Mouse (Mus musculus): Measurements from ENCODE around the gene Gm2564. TPM values are rescaled to one million over a fixed set of nuclear protein-coding genes. Genes with fewer than 3 reads are reported as not detected.
"Not testable (repeated sequence)": the region's sequence is repeated elsewhere in the genome, so short reads cannot be mapped to it uniquely, and the experiment has no call there.

Gene Gm2564
- 5.1 and 6.7 TPM in 2 replicates for polyA plus RNA-seq (2012; rRNA removed)

- not testable (repeated sequence) for DNase-seq (ENCODE audit: low read depth)
These were observed at the start of gene Gm2564 for GRCm38 (mm10) chr4:42629419-42629818. Gene Gm2564, plus strand, starts transcription at chr4:42629719.

- not testable (repeated sequence) for DNase-seq (ENCODE audit: low read depth)
These were observed 17.6 kb upstream of the Gm2564 start, which contains the start of gene Gm10591 for GRCm38 (mm10) chr4:42611895-42612294. Gene Gm10591, plus strand, starts transcription at chr4:42612195.

- DNase-seq (ENCODE audit: low read depth) = not testable (repeated sequence)
These were observed 25.4 kb downstream of the Gm2564 start, which contains the start of gene Ccl27b for GRCm38 (mm10) chr4:42654951-42655350. Gene Ccl27b, plus strand, starts transcription at chr4:42655251.

- DNase-seq (ENCODE audit: low read depth) = not testable (repeated sequence)
These were observed 32.3 kb downstream of the Gm2564 start, which contains the start of gene Il11ra2 for GRCm38 (mm10) chr4:42661793-42662192. Gene Il11ra2, minus strand, starts transcription at chr4:42661893.

- not testable (repeated sequence) for DNase-seq (ENCODE audit: low read depth)
These were observed 45.9 kb downstream of the Gm2564 start for GRCm38 (mm10) chr4:42675415-42675814.

GRCm38 (mm10) chr4:42679365-42679764, 49.8 kb downstream of the Gm2564 start:
- not testable (repeated sequence) for DNase-seq (ENCODE audit: low read depth)

GRCm38 (mm10) chr4:42680374-42681356, 51.1 kb downstream of the Gm2564 start:
- not testable (repeated sequence) for DNase-seq (ENCODE audit: low read depth)

Other genes starting within 250 kb of the Gm2564 start
- gene Gm21586, start 190.3 kb upstream of the Gm2564 start, polyA plus RNA-seq (2012; rRNA removed) = not detected in 2 replicates
- 0.08 and 0.13 TPM in 2 replicates for gene Gm2163, start 163.0 kb upstream of the Gm2564 start, polyA plus RNA-seq (2012; rRNA removed)
- 0.19 TPM in 1 of 2 replicates, not detected in the other for gene Fam205a2, start 101.5 kb upstream of the Gm2564 start, polyA plus RNA-seq (2012; rRNA removed)
- gene Gm10591, start 17.5 kb upstream of the Gm2564 start, polyA plus RNA-seq (2012; rRNA removed) = not detected in 2 replicates
- gene Ccl27b, start 25.5 kb downstream of the Gm2564 start, polyA plus RNA-seq (2012; rRNA removed) = not detected in 2 replicates
- 0.71 and 0.84 TPM in 2 replicates for gene Il11ra2, start 32.2 kb downstream of the Gm2564 start, polyA plus RNA-seq (2012; rRNA removed)
- not detected in 2 replicates for gene 4930578G10Rik, start 105.8 kb downstream of the Gm2564 start, polyA plus RNA-seq (2012; rRNA removed)
- gene Ccl19, start 126.9 kb downstream of the Gm2564 start, polyA plus RNA-seq (2012; rRNA removed) = 17.8 and 20.5 TPM in 2 replicates
- 79.4 and 95.3 TPM in 2 replicates for gene Ccl21a, start 144.3 kb downstream of the Gm2564 start, polyA plus RNA-seq (2012; rRNA removed)
- gene Fam205a1, start 224.2 kb downstream of the Gm2564 start, polyA plus RNA-seq (2012; rRNA removed) = 0.04 TPM in 2 replicates
- 0.03 and 0.04 TPM in 2 replicates for gene Gm12394, start 227.1 kb downstream of the Gm2564 start, polyA plus RNA-seq (2012; rRNA removed)
- gene Fam205c, start 244.5 kb downstream of the Gm2564 start, polyA plus RNA-seq (2012; rRNA removed) = 0.54 and 0.86 TPM in 2 replicates

Measured in gonadal fat pad, adult 2 months (tissue).